Mouse (Mus musculus): ENCODE results near the gene Rpl12. TPM values are rescaled to one million over a fixed set of nuclear protein-coding genes. Genes with fewer than 3 reads are reported as not detected.

Rpl12 gene
- polyA plus RNA-seq, 2 experiments: 162 to 646 TPM

- TF ChIP-seq EP300 (IDR thresholded peaks at IDR 0.05; ENCODE audit: low read depth) (no peak), CTCF (IDR thresholded peaks at IDR 0.05; ENCODE audit: low read depth) (0 out of 2 replicates have a peak, but pooled peaks have one; percentile 2)
- H3K4me1 ChIP-seq (replicated peaks; ENCODE audit: control insufficient read depth in 2 of 2, insufficient read depth in 2 of 2, low read length in 1 of 2): peaks cover 8 to 18% of the 10 kb centered on the region in 2 experiments
- H3K4me3 ChIP-seq (ENCODE audit: insufficient read depth in 1 of 2, low read depth in 2 of 2, low read length in 2 of 2): peak overlapping the region; percentile 71 to 77
- ATAC-seq (ENCODE audit: insufficient read depth): no peak
- H3K36me3 ChIP-seq (replicated peaks; ENCODE audit: control insufficient read depth, insufficient read depth, low read depth): peaks cover 19% of the 10 kb centered on the region
- under 1% methylated on average over 33 of the region's 33 CpGs for WGBS (ENCODE audit: insufficient replicate concordance)
- H3K9me3 ChIP-seq (ENCODE audit: control insufficient read depth, low read length): no peaks in the 10 kb centered on the region
- H3K9ac ChIP-seq (replicated peaks): peak overlapping the region; percentile 88
- H3K27me3 ChIP-seq (ENCODE audit: control insufficient read depth, insufficient read depth, low read length): no peaks in the 10 kb centered on the region
- DNase-seq (ENCODE audit: low read depth in 3 of 3, low spot score in 3 of 3): no peak
- H3K4me2 ChIP-seq (ENCODE audit: low read depth): peak overlapping the region; percentile 86
- peak overlapping the region; percentile 68 for H3K27ac ChIP-seq
These were observed 909 bp downstream of the Rpl12 start for GRCm38 (mm10) chr2:32962062-32962874.

- DNase-seq (ENCODE audit: low read depth in 3 of 3, low spot score in 3 of 3): no peak
These were observed 1.5 kb downstream of the Rpl12 start for GRCm38 (mm10) chr2:32962875-32963220.

GRCm38 (mm10) chr2:32963544-32963943 lies 2.2 kb downstream of the Rpl12 start:
- Histone ChIP-seq H3K27me3 (ENCODE audit: control insufficient read depth, insufficient read depth, low read length) (no peaks in the 10 kb centered on the region), H3K4me2 (ENCODE audit: low read depth) (peak overlapping the region; percentile 86), H3K9me3 (ENCODE audit: control insufficient read depth, low read length) (no peaks in the 10 kb centered on the region), H3K36me3 (replicated peaks; ENCODE audit: control insufficient read depth, insufficient read depth, low read depth) (peaks cover 19% of the 10 kb centered on the region), H3K4me3 (ENCODE audit: insufficient read depth in 1 of 2, low read depth in 2 of 2, low read length in 2 of 2) (peak overlapping the region; percentile 71 to 77), H3K4me1 (replicated peaks; ENCODE audit: control insufficient read depth in 2 of 2, insufficient read depth in 2 of 2, low read length in 1 of 2) (peaks cover 11 to 26% of the 10 kb centered on the region in 2 experiments), H3K27ac (peak overlapping the region; percentile 68), H3K9ac (replicated peaks) (peak overlapping the region; percentile 88)
- TF ChIP-seq CTCF (IDR thresholded peaks at IDR 0.05; ENCODE audit: low read depth): no peak
- no peak for TF ChIP-seq EP300 (IDR thresholded peaks at IDR 0.05; ENCODE audit: low read depth)
- ATAC-seq (ENCODE audit: insufficient read depth): no peak
- WGBS (ENCODE audit: insufficient replicate concordance): 36% methylated on average over 4 of the region's 4 CpGs
- DNase-seq (ENCODE audit: low read depth in 3 of 3, low spot score in 3 of 3): no peak

More at GRCm38 (mm10) chr2:32962875-32963220, 1.5 kb downstream of the Rpl12 start:
- no peak for ATAC-seq (ENCODE audit: insufficient read depth)
- Histone ChIP-seq H3K9me3 (ENCODE audit: control insufficient read depth, low read length) (no peaks in the 10 kb centered on the region), H3K27ac (peak overlapping the region; percentile 68), H3K36me3 (replicated peaks; ENCODE audit: control insufficient read depth, insufficient read depth, low read depth) (peaks cover 19% of the 10 kb centered on the region), H3K27me3 (ENCODE audit: control insufficient read depth, insufficient read depth, low read length) (no peaks in the 10 kb centered on the region), H3K4me3 (ENCODE audit: insufficient read depth in 1 of 2, low read depth in 2 of 2, low read length in 2 of 2) (peak overlapping the region; percentile 71 to 77), H3K4me2 (ENCODE audit: low read depth) (peak overlapping the region; percentile 86), H3K9ac (replicated peaks) (peak overlapping the region; percentile 88), H3K4me1 (replicated peaks; ENCODE audit: control insufficient read depth in 2 of 2, insufficient read depth in 2 of 2, low read length in 1 of 2) (peaks cover 11 to 23% of the 10 kb centered on the region in 2 experiments)
- TF ChIP-seq EP300 (IDR thresholded peaks at IDR 0.05; ENCODE audit: low read depth) (no peak), CTCF (IDR thresholded peaks at IDR 0.05; ENCODE audit: low read depth) (no peak)
- 2% methylated on average over 9 of the region's 9 CpGs for WGBS (ENCODE audit: insufficient replicate concordance)

DNA sequence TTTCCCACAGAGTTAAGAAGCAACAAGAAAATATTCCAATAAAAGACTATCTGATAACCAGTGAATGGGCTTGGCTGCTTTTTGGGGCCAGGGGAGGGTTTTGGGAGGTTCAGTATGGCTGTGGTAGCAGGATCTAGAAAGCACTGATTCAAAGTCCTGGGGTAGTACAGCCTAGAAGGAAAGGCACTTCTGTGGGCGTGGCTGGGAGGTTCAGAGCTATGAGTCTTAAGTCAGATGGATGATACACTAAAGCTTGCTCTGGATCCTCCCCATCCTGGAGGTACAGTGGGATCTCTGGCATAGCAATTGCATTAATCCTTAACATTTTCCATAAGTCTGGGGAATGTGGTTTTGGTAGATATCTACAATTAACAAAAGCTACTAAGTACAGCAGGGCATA lies 2.6 kb downstream of the Rpl12 start:
- 26% methylated on average over 1 of the region's 1 CpGs for WGBS (ENCODE audit: insufficient replicate concordance)

More for the DNA sequence above, 2.6 kb downstream of the Rpl12 start:
- Histone ChIP-seq H3K4me1 (replicated peaks; ENCODE audit: control insufficient read depth in 2 of 2, insufficient read depth in 2 of 2, low read length in 1 of 2) (peaks cover 11 to 26% of the 10 kb centered on the region in 2 experiments), H3K4me2 (ENCODE audit: low read depth) (peak overlapping the region; percentile 86), H3K27ac (no peak overlapping the region; the same call in 1 of the 2 replicates), H3K9me3 (ENCODE audit: control insufficient read depth, low read length) (no peaks in the 10 kb centered on the region), H3K27me3 (ENCODE audit: control insufficient read depth, insufficient read depth, low read length) (no peaks in the 10 kb centered on the region), H3K4me3 (ENCODE audit: insufficient read depth in 1 of 2, low read depth in 2 of 2, low read length in 2 of 2) (peak overlapping the region; percentile 71 to 77; a peak in 3 of 4 replicates), H3K36me3 (replicated peaks; ENCODE audit: control insufficient read depth, insufficient read depth, low read depth) (peaks cover 19% of the 10 kb centered on the region), H3K9ac (replicated peaks) (peak overlapping the region; percentile 88; the same call in 1 of the 2 replicates)
- TF ChIP-seq EP300 (IDR thresholded peaks at IDR 0.05; ENCODE audit: low read depth) (no peak), CTCF (IDR thresholded peaks at IDR 0.05; ENCODE audit: low read depth) (no peak)
- ATAC-seq (ENCODE audit: insufficient read depth): no peak
- DNase-seq (ENCODE audit: low read depth in 3 of 3, low spot score in 3 of 3): no peak

Measured in liver, embryonic 14.5 days (tissue).